Mouse (Mus musculus) B cell, adult 62 days (primary cell): ENCODE data around the gene Has1. TPM values are rescaled to one million over a fixed set of nuclear protein-coding genes. Genes with fewer than 3 reads are reported as not detected.

ENCODE experiments used
- total RNA-seq: library from RNA; stranded (reverse); gene quantifications from 4 replicates; pipeline ENCODE4 v1.2.4, GENCODE M21; 2023

Has1 gene
- total RNA-seq, result not detected in 4 replicates

DNA sequence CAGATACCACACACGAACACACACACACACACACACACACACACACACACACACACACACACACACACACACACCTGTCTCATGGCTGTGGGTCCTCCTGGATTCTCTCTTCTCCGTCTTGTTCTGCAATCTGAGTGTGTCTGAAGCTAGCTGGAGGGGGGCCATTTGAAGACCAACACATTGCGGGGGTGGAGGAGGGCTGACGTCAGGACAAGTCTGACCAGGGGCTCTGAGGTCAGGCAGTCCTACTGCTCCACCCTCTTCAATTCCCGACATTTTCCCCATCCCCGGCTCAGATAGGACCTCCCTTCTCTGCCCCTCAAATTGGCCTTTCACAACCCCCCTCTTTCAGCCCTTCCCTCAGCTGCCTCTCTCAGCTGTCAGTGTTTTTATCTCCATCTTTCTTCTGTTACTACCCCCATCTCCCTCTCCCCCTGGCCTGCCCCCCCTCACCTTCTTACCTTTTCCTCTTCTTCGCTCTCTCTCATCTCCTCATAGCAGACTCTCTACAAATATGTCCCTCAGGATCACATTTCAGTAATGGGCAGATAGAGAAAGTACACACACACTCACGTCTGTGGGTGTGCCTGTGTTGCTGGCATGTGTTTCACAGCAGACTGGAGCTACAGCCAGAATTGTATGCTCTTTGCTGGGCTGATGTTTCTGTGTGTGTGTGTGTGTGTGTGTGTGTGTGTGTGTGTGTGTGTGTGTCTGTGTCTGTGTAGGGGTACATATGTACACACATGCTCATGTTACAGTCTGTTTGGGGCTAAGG, at the start of gene Has1:
Gene Has1 (minus strand): TSS at position 142 of the 775 bp plus-strand sequence.

DNA sequence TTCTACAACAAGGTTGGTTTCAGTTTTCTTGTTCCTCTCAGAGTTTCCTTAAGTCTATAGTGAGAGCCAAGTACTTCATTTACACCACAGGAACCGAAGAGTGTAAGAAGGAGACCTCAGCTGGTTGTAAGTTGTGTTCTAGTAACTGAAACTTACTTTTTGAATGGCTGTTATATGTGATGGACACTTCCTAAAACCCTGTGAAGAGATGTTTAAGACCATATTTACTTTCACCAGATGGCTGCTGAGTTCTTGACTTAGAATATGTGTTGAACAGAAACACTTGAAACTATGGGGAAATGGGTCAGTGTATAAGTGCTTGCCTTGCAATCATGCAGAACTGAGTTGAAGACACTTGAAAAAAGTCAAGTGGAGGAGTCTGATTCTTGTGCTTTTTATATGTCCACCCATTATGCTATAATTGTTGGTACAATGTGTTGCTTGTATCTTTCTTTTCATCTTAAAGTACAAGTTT, 32.8 kb upstream of the Has1 start, which contains the start of the genes Fpr2 and Fpr3:
Gene Fpr2 (plus strand): TSS at position 51 of the 475 bp plus-strand sequence.
Gene Fpr3 (plus strand): TSS at position 79 of the 475 bp plus-strand sequence.

DNA sequence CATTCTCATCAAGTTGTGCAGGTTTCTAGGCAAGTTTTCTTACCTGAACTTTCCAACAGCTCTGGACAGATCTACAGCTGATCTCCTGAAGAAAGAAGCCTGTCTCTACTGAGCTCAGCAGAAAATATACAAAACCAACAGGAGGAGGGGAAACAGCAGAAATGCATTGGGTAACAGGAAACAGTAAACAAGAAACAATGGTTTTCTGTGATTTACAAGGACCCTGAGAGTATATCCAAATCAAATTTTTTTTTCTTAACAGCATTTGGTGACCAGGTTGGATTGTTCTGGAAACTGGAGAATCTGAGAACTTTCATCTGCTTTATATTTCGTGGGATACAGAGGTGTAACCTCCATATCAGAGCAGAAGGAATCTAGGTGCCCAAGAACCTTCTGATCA, 28.8 kb upstream of the Has1 start, which contains the start of gene Fpr1:
Gene Fpr1 (minus strand): TSS at position 101 of the 400 bp plus-strand sequence.

DNA sequence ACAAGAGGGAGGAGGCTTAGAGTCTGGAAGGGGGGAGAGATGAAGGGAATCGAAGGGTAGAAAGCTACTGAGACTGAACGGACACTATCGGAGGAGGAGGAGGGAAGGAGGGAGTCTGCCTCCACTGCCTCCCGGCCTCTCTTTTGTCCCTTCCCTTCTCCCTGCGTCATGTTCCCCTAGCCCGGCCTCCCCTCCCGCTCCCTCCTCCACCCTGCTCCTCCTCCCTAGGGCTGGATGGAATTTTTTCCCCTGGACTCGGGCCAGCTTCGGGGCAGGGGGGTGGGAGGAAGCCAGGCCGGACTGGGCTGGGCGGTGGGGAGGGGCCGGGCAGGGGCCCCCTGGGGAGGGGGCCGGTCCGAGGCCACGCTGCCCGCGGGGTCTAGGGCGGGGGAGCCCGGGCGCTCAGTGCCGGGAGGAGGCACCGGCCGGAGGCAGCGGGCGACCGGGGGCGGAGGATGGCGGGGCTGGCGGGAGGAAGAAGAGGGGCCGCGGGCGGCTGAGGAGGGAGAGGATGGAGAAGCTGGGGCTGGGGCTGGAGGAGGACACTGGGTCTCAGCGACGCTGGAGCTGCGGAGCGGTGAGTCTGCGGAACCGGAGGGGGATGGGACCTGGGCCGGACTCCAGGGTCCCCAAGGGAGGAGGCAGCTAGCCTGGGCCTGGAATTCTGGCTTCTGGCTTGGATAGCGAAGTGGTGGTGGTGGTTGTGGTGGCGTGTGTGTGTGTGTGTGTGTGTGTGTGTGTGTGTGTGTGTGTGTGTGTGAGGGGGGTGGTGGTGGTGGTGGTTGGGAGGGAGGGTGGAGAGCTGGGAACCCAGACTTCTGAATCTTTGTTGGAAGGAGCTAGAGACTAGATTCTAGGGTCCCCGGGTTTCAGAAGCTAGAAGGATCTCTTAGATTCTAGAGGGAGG, 28.0 kb downstream of the Has1 start, which contains the start of gene Spaca6:
Gene Spaca6 (plus strand): TSS at position 408 of the 907 bp plus-strand sequence.

Other genes with a start within 250 kb of the Has1 start
- 144 to 174 TPM (median 163 TPM) in 4 replicates for gene Lnpep, start 230.2 kb downstream of the Has1 start, total RNA-seq
- gene Vmn2r90, start 151.5 kb downstream of the Has1 start, total RNA-seq, result not detected in 4 replicates
- gene Spaca6, start 28.0 kb downstream of the Has1 start, total RNA-seq, result 1.6 to 2.6 TPM (median 2.0 TPM) in 4 replicates
- 0.45 TPM in 1 of 4 replicates, not detected in the others for gene Fpr1, start 28.7 kb upstream of the Has1 start, total RNA-seq
- gene Fpr2, start 32.6 kb upstream of the Has1 start, total RNA-seq, result 0.75 TPM in 1 of 4 replicates, not detected in the others
- not detected in 4 replicates for gene Fpr3, start 32.6 kb upstream of the Has1 start, total RNA-seq
- gene Fpr-rs4, start 166.5 kb upstream of the Has1 start, total RNA-seq, result not detected in 4 replicates
- not detected in 4 replicates for gene Vmn2r124, start 194.2 kb upstream of the Has1 start, total RNA-seq
- gene Vmn2r91, start 229.8 kb upstream of the Has1 start, total RNA-seq, result not detected in 4 replicates